Mouse (Mus musculus) cerebellum, adult 2 months (tissue): Measurements from ENCODE around the gene Erc2. TPM values are rescaled to one million over a fixed set of nuclear protein-coding genes. Genes with fewer than 3 reads are reported as not detected.

Source experiments
- DNase-seq, 2 experiments: peaks; one replicate each; pipeline ENCODE4 v3.0.0; 2021
- H3K27ac ChIP-seq: fragments of 200-500 bp; 2 replicates; pipeline ENCODE4 v1.5.1; 2012; ENCODE audit warnings: low read length, control low read depth, inconsistent platforms; ENCODE audit not compliant: insufficient read depth
- H3K27me3 ChIP-seq: fragments of 200-500 bp; 2 replicates; pipeline ENCODE4 v1.6.1; 2012; ENCODE audit warnings: inconsistent platforms, mild to moderate bottlenecking, low read length, moderate library complexity; ENCODE audit not compliant: control insufficient read depth, insufficient read depth
- H3K4me1 ChIP-seq: fragments of 200-500 bp; 2 replicates; pipeline ENCODE4 v1.6.1; 2011; ENCODE audit warnings: low read length; ENCODE audit not compliant: control insufficient read depth, insufficient read depth
- H3K4me3 ChIP-seq: fragments of 200-500 bp; replicated peaks from 2 replicates; pipeline ENCODE3; 2011; ENCODE audit warnings: mild to moderate bottlenecking, low read depth, low read length, control low read depth; ENCODE audit not compliant: insufficient read depth
- CTCF ChIP-seq: fragments of 200-500 bp; IDR thresholded peaks from 2 replicates; pipeline ENCODE4 v1.5.1; 2011; ENCODE audit warnings: low read depth, mild to moderate bottlenecking, control low read depth, low read length, moderate library complexity, borderline replicate concordance; ENCODE audit not compliant: insufficient read depth
- POLR2A ChIP-seq: fragments of 200-500 bp; IDR thresholded peaks from 2 replicates; pipeline ENCODE4 v1.6.1; 2011; ENCODE audit warnings: low read length, control low read depth, borderline replicate concordance; ENCODE audit not compliant: insufficient read depth
- WGBS: fragments of 180-500 bp; shearing (Covaris S2); methylation state at CpG from one replicate; pipeline ENCODE4 v1.1.7; 2018; 5-methylcytosine and 5-hydroxymethylcytosine counted together
- polyA plus RNA-seq: library from polyadenylated mRNA; depleted of rRNA; stranded (reverse); fragments of >200 nt; gene quantifications from 2 replicates; pipeline ENCODE4 v1.2.3, GENCODE M21; 2012

Erc2 gene
- polyA plus RNA-seq, 1 experiment: 15.1 TPM

- H3K4me3 ChIP-seq: no peak overlapping the region
- peak; percentile 21 to 46 for DNase-seq
- TF ChIP-seq POLR2A (no peak), CTCF (no peak)
- WGBS: 30% methylated on average over 1 of the region's 1 CpGs
- no peaks in the 10 kb centered on the region for H3K27me3 ChIP-seq
- no peak overlapping the region for H3K27ac ChIP-seq
- peaks cover 4% of the 10 kb centered on the region; the same call in 1 of the 2 replicates for H3K4me1 ChIP-seq
Measured at GRCm38 (mm10) chr14:27781221-27781620, 159.0 kb downstream of the Erc2 start.

- H3K4me1 ChIP-seq: peaks cover 4% of the 10 kb centered on the region; the same call in 1 of the 2 replicates
Measured at GRCm38 (mm10) chr14:27784826-27785225, 162.6 kb downstream of the Erc2 start.

GRCm38 (mm10) chr14:27785562-27785961, 163.3 kb downstream of the Erc2 start:
- 97% methylated on average over 2 of the region's 2 CpGs for WGBS
- TF ChIP-seq CTCF: no peak
- no peak for TF ChIP-seq POLR2A
- Histone ChIP-seq H3K4me1 (peaks cover 4% of the 10 kb centered on the region; the same call in 1 of the 2 replicates), H3K27ac (no peak overlapping the region), H3K27me3 (no peaks in the 10 kb centered on the region), H3K4me3 (no peak overlapping the region)
- no peak for DNase-seq

More at GRCm38 (mm10) chr14:27784826-27785225, 162.6 kb downstream of the Erc2 start:
- H3K27ac ChIP-seq: no peak overlapping the region
- no peak overlapping the region for H3K4me3 ChIP-seq
- 47% methylated on average over 4 of the region's 4 CpGs for WGBS
- TF ChIP-seq CTCF: no peak
- no peak for TF ChIP-seq POLR2A
- peak; percentile 46 to 53 for DNase-seq
- H3K27me3 ChIP-seq: no peaks in the 10 kb centered on the region

- H3K4me1 ChIP-seq: no peaks in the 10 kb centered on the region
- no peaks in the 10 kb centered on the region for H3K27me3 ChIP-seq
- TF ChIP-seq CTCF: no peak
- no peak for TF ChIP-seq POLR2A
- no peak for DNase-seq
- 84% methylated on average over 6 of the region's 6 CpGs for WGBS
- no peak overlapping the region for H3K27ac ChIP-seq
- no peak overlapping the region for H3K4me3 ChIP-seq
Measured at GRCm38 (mm10) chr14:27789066-27789898, 167.1 kb downstream of the Erc2 start.

- TF ChIP-seq CTCF: no peak
- TF ChIP-seq POLR2A: no peak
- WGBS: 40% methylated on average over 11 of the region's 11 CpGs
- Histone ChIP-seq H3K4me3 (no peak overlapping the region), H3K4me1 (peaks cover 4% of the 10 kb centered on the region; the same call in 1 of the 2 replicates), H3K27me3 (no peaks in the 10 kb centered on the region), H3K27ac (no peak overlapping the region)
- no peak for DNase-seq
Measured at GRCm38 (mm10) chr14:27798184-27798934, 176.1 kb downstream of the Erc2 start.

- no peak for DNase-seq
- Histone ChIP-seq H3K27me3 (no peaks in the 10 kb centered on the region), H3K4me1 (peaks cover 4% of the 10 kb centered on the region; the same call in 1 of the 2 replicates), H3K4me3 (no peak overlapping the region), H3K27ac (no peak overlapping the region)
- WGBS: 51% methylated on average over 6 of the region's 6 CpGs
- TF ChIP-seq CTCF (no peak), POLR2A (no peak)
Measured at GRCm38 (mm10) chr14:27800766-27801165, 178.5 kb downstream of the Erc2 start.

GRCm38 (mm10) chr14:27803961-27804360, 181.7 kb downstream of the Erc2 start:
- no peak for DNase-seq
- no peak for TF ChIP-seq POLR2A
- TF ChIP-seq CTCF: peak; percentile 65

GRCm38 (mm10) chr14:27805064-27805463, 182.8 kb downstream of the Erc2 start:
- WGBS: 63% methylated on average over 13 of the region's 13 CpGs
- Histone ChIP-seq H3K27me3 (no peaks in the 10 kb centered on the region), H3K4me1 (peaks cover 4% of the 10 kb centered on the region; the same call in 1 of the 2 replicates), H3K27ac (no peak overlapping the region), H3K4me3 (no peak overlapping the region)
- DNase-seq: no peak
- TF ChIP-seq POLR2A (no peak), CTCF (no peak)

More at GRCm38 (mm10) chr14:27803961-27804360, 181.7 kb downstream of the Erc2 start:
- Histone ChIP-seq H3K27me3 (no peaks in the 10 kb centered on the region), H3K4me1 (peaks cover 4% of the 10 kb centered on the region; the same call in 1 of the 2 replicates), H3K4me3 (no peak overlapping the region), H3K27ac (no peak overlapping the region)
- WGBS: 85% methylated on average over 3 of the region's 3 CpGs
